Mouse (Mus musculus) heart, adult 2 months (tissue): Measurements from ENCODE around the gene Stox2.

Experiments used
- CTCF ChIP-seq: fragments of 200-600 bp; IDR thresholded peaks from 2 replicates; pipeline ENCODE4 v1.8.1; 2022; ENCODE audit warnings: antibody characterized with exemption, mild to moderate bottlenecking, moderate library complexity
- EP300 ChIP-seq: fragments of 200-500 bp; IDR thresholded peaks from 2 replicates; pipeline ENCODE4 v1.6.1; 2011; ENCODE audit warnings: low read depth, low read length, control low read depth; ENCODE audit not compliant: insufficient read depth
- POLR2A ChIP-seq: fragments of 200-500 bp; IDR thresholded peaks from 2 replicates; pipeline ENCODE4 v1.6.1; 2011; ENCODE audit warnings: mild to moderate bottlenecking, low read depth, low read length, control low read depth; ENCODE audit not compliant: insufficient read depth

DNA sequence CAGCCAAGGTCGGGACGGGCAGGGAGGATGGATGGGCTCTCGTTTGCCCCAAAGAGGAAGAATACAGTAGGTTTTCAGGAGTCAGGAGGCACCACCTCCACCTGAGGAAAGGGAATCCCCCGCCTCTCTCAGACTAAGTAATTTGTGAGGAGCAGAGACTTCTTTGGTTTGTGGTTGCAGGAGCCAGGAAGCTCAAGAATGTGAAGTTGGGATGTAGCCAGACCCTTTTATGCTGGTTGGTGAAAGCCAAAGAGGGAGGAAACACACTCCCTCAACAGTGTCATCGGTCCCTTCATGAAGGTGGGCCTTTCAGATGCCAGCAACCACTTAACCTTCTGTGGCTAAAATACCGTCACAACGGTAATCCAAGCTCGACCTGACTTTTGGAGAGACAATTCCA lies 119.8 kb downstream of the Stox2 start:
- TF ChIP-seq POLR2A, result no peak
- TF ChIP-seq CTCF, result no peak
- TF ChIP-seq EP300, result no peak
